Mouse (Mus musculus) layer of hippocampus, adult 11-12 months (tissue): ENCODE results near the gene Epb41l3.
A peak's percentile ranks its signal among the peaks of the same experiment; 100 is the strongest.

Source experiments
- DNase-seq: peaks from one replicate; pipeline ENCODE4 v3.0.0; 2022; ENCODE audit warnings: low spot score

Gene Epb41l3

DNA sequence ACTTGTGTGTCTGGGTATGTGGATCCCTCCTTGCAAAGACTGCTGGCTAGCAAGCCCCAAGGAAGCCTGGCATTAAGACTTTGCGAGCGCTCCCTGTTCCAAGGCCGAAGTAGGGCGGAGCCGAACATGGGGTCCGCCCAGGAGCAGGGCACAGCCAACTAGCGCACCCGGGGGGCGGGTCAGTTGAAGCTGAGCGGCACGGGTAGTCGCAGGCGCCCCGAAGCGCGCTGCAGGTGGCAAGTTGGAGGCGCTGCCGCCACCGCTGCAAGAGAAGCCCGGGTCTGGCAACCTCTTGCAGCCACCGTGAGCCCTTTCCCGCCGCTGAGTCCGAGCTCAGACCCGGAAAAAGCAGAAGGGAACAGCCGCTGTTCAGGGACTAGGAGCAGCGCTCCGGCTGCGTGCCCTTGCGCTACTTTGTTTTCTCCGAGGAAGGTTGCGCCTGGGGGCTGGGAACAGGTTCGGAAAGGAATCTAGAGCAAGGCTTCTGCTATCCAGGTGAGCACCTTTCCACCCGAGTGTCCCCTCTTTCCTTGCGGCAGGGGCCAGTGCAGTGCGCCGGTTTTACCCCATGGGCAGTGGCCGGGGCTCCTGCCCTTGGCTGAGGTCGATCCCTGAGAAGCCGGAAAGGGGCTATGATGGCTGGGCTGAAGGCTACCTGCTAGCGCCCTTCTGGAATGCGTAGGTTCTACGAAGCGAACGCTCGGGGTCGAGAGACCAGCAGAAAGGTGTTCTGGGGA lies at the start of gene Epb41l3:
TSS of gene Epb41l3 (plus strand) at position 183 of the 737 bp plus-strand sequence.
- peak; percentile 73 for DNase-seq

DNA sequence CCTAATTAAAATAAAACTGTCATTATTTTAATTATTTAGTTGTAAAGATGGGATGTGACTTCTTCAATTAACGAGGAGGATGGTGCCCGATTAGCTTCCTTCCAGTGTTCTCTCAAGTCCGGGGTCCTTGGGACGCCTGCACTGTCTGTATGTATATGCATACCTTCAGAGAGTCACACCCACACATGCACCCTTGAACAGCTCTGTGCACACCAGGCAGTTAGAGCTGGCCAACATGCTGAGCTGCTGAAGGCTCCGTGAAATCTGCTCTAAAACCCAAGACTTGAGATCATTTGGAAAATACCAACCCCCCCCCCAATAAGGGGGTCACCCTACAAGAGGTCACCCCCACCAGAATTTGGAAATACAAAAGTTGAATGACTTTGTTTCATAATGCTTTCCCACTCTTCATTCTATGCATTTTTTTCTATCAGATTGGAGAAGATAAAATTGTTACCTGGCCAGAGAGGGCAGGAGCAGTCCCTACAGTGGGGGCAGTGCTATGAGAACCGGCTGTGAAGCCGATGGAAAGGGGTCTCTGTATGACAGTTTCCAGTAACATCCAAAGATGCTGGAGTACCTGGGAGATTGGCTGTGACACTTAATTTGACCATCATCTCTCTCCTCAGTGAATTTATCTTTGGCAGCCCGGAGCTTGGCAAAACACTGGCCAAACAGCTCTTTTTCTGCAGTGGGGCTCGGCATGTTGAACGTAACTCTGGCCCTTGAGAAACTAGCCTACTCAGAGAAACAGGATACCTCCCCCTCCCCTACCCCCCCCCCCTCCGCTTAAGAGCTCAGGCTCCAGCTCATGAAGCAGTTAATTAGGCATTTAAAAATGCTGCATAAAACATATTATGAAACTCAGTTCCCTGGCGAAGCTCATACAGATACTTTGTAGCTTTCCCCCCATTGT lies 36.5 kb upstream of the Epb41l3 start:
- DNase-seq, result no peak

DNA sequence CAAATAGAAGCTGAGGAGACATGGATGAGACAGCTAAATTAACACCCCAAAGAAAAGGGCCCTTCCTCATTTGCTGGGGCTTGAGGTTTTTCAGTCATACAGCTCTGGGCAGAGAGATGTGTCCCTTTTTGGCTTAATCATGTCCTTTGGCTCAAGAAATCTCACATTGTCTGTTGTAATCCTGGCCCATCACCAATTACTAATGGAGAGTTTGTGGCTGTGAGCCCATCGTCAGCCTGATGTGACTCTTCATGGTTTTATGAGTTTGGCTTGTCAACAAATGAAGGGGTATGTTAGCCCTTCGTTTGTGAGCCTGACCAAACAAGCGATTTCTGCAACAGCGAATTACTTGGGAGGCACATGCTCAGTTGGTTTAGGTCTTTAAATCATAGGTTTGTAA lies 34.0 kb upstream of the Epb41l3 start:
- no peak for DNase-seq

DNA sequence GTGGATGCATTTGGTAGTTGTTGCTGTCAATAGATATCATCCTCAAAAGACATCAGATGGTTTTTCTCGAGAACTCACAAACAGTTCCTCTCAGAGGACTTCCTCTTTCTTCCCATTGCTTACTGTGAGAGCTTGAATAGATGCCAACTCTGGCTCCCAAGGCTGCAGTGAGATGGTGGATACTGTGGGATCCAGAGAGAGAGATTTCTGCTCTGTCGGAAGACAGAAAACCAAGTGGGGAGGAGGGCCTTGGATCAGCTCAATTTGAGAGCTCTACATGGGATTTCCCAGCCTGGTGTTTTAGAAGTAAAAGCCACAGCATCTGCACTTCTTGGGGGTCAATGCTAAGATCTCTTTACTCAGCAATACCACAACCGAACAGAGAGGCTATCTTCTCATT lies 26.7 kb upstream of the Epb41l3 start:
- no peak for DNase-seq

DNA sequence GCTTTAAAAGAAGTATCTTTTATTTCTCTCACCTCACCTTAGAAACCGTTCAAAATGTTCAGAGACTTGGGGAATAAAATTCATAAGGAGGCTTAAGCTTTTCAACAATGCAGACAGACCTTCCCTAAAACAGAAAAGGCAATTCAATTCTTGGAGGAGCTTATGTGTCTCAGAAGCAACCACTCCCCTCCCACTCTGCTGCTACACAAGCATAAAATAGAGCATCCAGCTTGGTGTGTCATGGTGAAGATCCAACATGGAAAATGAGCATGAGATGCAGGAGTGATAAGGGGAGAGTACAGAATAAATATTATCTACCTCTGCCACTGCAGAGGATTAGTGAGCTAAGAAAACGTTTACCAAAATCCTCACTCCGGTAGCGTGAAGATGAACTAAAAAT lies 21.5 kb upstream of the Epb41l3 start:
- DNase-seq, result no peak

DNA sequence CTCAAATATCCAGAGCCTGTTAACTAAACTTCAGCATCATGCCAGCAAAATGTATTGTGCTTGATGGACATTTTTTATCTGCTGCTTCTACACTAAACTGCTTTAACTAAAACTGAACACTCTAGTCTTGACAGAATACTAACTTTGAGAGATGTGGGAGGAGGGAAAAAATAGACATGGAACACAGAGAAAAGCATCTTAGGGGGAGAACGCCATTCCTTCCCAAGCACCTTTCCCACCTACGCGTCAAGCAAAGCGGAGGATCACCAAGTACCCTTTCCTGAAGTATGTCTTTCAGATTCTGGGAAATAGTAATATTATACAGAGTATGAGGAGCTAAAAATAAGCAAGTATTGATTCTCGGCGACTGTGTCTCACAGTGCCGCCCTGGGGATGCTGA lies 15.7 kb upstream of the Epb41l3 start:
- no peak for DNase-seq

DNA sequence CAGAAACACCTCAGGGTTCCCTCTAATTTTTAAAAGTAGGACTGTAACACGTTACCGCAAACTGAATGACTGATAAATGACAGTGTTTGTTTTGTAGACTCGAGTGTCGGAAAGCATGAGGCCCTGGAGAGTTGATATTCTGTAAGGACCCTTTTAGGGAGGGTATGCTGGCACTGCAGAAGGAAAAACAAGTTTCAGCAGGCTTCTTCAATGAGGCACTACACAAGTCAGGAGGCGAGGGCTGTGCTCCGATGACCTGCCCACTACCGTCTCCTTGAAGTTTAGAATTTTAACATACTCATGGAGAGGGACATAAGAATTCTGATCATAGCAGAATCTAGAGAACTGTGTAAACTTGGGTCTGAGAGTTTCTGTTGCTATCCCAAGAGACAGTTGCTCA lies 15.1 kb upstream of the Epb41l3 start:
- DNase-seq, result no peak

DNA sequence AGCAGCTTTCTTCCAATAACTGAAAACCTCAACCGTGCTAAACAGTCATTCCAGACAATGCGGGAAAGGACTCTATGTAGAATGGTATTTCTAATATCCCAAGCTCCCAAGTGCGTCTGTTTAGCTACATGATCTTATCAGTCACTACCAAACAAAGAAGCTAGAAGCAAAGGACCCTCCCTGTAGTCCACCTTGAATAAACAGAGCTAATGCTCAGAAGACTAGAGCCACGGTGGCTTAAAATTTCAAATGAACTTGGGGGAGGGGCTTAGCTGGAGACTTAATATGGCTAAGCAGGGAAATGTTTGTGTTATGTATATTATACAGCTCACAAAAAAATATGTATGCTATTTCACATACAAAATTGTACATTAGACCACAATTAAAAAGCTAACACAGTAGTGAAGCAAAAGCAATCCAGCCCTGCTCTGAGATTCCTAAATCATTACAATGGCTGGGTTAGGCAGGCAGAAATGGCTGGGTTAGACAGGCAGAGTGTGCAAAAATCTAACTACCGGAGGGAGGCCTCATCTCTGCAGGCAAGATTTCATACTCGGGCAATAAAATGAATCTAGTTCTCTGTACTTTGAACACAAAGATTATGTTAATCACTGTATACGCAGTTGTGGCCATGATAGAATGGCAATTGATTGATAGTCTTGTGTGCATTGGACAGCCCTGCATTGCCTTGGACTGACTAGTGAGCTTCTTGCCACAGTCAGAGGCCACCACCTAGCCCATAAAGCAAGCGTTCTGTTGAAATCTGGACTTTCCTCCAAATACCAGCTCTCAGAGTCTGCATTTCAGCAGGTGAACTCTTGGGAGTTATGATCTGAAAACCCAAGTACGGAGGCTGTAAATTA lies 13.4 kb upstream of the Epb41l3 start:
- no peak for DNase-seq

DNA sequence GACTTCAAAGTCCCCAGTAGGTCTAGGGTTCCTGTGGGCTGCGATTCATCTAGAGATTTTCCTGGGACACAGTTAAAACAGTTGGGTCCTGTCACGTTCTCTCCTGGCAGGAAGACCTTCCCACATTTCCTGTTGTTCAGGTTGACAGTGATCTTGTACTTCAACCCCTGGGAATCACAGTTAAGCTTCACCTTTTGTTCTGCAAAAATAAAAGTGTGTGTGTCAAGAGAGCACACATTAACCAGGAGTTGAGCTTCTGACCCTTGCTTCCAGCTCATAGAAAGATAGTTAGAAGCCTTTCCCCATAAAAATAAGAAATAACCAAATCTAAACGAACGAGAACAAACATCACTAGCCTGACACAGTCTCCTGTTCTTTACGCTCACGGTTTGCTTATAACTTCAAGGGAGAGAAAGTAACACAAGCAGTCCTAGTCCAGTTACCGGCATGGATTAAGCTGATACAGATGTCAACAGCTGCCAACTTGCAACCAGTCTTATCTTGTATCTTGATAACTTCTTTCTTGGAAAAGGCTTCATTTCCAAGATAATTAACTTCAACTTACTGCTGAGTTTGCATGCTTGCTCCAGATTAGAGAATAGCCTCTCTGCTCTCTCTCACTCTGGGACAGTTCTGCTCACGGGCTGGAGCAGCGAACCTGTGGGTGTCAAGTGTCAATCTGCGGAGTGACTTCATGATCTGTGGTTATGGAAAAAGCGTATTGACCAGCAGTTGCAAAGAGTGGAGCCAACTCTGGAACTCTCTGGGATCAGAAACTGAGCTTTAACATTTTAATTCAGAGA lies 7.3 kb upstream of the Epb41l3 start:
- DNase-seq, result no peak

DNA sequence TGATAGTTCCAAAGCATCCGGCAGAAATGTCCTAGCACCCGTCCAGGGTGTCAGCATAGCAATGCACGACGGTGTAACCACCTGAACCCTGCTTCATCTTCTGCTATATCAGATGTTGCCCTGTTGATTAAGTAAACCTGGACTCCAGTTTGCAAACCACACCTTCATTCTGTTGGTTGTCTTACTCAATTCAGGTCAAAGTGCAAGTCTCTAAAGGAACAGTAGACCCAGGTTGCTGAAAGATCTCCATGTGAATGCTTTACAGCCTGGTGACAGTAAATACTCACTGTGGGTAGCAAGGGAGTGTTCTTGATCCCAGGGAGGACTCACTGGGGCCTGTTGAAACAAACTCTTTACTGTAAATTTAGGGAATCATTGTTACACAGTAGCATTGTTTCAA lies 1.4 kb upstream of the Epb41l3 start:
- DNase-seq, result no peak

DNA sequence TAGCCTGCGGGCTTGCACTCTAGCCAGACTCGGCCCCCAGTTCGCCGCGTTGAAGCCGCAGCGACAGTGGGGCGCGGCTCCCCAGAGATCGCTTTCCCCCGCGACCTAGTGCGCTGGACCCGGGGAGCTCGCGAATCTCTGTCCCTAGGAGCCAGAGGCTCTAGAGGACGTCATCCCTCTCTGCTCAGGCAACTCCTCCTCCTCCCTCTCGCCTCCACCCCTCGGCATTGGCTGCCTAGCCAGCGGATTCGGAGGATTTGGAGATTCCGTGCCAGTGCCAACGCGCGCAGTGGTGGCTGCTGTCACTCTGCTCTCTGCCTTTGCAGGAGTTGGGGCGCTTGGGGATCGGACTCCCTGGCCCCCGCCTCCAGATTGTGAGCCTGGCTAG lies 749 bp downstream of the Epb41l3 start:
- peak; percentile 47 for DNase-seq

DNA sequence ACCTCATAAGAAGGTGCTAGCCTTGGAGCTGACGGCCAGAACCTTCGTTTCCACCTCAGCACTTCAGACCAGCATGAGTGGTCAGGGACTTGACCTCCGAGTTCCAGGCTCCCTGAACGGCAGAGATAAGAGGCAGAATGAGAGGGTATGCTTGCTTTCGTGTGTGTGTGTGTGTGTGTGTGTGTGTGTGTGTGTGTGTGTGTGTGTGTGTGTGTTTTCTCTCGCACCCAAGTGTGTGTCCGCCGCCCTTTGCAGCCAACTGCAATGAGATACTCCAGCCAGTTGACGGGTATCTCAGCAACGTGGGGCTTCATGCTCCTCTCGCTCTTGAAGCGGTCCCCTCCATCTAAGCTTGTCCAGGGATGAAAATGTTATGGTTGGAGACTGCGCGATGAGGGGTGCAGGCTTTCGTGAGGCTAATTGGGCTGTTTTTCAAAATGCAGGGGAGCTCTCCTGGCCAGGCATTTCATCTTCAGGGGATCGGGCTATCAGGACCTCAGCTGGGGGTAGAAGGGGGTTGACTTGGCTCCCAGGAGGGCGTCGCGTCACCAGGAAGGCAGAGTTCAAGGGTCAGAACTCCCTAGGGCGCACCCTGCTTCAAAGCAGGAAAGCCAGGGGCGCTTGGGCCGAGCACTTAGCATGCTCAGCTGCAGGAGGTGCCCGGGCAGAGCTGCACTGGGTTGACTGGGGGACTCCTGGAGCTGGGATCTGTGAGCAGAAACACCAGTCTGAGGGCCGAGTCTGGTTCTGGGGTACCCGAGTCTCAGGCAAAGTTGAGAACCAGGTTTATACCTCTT lies 1.5 kb downstream of the Epb41l3 start:
- no peak for DNase-seq

DNA sequence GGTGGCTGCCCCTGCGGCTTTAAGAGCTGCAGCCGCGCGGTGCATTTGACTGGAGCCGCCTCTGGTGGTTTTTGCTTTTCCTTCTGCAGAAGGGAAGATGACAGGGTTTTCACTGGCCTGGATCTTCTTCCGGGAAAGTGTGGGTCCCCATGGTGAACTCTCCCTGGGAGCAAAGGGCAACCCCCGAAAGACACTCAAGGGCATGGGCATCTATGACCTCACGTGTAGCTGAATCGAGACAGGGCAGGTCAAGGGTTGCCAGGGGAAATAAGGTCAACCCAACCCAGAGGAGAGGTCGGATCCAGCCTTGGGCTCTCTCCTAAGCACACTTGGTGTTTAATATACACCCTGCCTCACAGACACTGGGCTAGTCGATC lies 2.0 kb downstream of the Epb41l3 start:
- peak; percentile 3 for DNase-seq

DNA sequence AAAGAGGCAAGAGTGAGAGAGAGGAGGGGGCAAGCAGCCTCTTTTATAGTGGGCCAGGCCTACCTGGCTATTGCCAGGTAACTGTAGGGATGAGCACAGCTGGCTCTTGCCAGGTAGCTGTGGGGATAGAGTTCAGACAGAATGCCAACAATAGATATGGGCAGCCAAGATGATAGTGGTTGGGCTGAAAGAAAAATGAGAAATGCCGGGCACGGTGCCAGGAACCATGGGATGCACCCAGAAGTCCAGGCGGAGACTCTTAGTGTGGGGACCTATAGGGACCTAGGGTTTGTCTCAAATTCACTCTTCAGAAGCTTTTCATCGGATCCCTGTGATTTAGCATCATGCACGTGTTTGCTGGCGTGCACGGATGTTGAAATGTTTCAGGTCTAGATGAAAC lies 6.8 kb downstream of the Epb41l3 start:
- DNase-seq, result no peak

DNA sequence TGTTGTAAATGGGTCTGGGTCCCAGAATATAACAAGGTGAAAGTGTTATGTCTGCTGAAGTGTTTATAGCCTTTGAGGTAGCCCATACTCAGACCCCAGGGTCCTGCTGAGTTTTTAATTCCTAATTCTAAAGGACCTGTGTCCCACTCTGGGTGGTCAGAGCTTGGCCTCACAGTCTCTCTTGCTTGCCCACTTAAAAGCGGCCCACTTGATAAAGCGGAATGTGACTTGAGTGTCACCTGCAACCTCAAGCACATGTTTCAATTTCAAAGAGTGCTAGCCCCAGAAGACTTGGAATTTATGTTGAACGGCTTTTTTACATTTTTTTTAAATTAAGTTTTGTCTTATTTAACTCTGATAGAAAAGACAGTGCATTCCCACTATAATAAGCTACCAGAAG lies 16.1 kb downstream of the Epb41l3 start:
- no peak for DNase-seq

DNA sequence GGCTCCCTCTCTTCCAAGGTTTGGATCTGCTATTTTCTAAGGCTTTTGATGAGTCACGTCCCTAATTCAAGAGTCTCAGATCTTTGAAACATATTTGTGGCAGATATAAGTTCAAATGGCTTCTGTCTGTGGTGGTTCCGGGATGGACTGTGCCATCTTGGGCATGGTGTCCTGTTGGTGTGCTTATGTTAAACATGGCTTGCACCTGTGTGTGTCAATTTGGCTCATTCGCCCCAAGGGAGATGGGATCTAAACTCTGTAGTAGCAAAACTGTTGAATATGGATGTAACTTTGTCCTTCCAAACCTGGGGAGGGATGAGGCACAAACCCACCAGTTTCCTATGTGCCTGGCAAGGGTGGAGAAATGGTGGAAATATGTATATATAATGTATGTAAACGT lies 21.6 kb downstream of the Epb41l3 start:
- DNase-seq, result no peak

DNA sequence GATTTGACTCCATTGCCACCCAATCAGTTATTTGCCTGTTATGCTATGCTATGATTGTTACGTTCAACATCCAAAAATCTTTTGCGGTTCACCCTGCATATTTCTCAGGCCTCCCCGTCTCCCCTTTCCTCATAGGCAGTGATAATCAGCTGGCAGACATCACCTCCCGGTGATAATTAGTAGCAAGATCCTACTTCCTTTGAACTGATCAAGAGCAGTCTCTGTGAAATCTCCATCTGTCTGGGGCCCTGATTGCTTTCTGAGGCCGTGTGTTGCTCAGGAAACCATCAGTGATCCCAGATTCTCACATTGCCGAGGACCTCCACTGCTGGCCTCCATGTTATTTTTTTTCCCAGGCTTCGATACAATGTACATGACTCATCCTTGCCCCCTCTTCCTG lies 22.5 kb downstream of the Epb41l3 start:
- no peak for DNase-seq

DNA sequence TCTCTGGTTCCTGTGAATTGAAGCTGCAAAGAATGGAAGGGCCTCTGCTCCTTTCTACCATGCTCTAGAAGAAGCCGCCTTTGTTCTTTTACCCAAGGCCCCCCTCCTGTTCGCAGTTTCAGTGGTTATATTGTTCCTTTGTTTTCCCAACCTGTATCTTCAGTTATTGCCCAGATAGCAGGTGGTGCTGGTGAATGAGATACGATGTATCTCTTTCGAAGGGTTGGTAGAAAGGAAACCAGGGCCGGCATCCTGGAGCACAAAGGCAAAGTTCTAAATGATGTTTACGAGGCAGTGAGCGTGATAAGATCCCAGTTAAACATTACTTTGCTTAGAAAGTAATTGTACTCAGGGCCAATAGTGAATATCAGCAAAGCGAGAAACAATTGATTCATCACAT lies 27.8 kb downstream of the Epb41l3 start:
- DNase-seq, result no peak

DNA sequence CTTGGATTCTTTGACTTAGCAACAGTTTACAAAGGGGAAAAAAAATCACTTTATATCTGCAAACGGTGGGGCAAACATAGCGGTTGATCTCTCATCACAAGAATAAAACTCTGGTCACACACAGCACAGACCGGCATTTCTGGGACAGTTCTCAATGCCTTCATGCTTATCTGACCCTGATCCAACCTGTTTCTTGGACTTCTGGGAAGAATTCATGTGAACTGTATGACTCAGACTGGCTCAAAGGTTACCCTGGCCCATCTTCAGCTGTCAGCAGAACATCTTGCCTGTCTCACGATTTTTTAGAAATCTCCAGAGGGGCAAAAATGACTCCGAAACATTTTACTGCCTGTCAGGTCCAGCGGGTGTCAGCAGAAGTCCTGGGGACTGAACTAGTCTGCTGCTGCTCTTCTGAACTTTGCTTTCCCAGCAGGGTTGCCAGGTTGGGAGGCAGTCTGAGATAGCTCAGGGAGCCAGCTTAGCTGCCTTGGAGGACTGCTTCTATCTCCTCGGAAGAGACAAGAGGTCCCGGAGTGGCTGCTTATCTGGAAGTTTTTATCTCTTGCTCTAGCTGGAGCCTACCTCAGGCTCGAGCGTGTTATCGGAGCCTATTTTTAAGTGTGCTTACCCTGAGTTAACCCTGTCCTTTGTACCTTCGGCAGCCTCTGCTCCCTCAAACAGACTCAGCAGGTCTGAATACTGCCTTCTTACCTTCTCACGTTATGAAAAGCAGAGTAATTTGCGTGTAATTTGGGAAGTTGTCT lies 29.7 kb downstream of the Epb41l3 start:
- DNase-seq, result no peak

DNA sequence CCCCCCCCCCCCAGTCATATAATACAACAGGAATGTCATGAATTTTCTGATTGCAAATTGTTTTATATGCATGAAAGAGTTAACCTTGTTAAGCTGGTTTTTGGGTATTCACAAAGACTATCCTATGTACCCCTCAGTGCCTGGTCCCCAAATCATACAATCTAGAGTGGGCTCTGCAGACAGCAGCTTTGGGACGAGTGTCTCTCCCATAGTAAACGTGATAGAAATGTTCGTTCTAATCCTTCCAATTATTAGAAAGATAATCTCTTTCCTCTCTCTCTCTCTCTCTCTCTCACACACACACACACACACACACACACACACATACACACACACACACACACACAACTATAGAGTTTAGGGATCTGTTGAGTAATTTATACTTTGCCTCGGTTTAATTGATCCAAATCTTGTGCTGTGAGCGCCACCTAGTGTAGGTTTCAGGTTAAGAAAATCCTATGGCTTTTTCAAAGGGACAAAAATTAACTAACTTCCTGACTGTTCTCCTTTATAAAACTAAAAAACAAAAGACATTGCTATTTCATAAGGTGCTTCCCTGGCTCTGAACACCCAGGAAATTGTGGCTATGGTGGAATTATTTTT lies 30.4 kb downstream of the Epb41l3 start:
- DNase-seq, result peak; percentile 74
